10 mouse cellular contexts compared by ENCODE assay signal in genomic region chr11:48869380-48870110, GRCm38 (mm10). TPM values are rescaled to one million over a fixed set of nuclear protein-coding genes. Genes with fewer than 3 reads are reported as not detected.
DNase-seq lines count a peak whose midpoint lies in the region; ATAC-seq and TF ChIP-seq lines count a peak whose summit lies in the region.
"Had no signal": no experiment of that assay in that cellular context is flagged by ENCODE, and none has a peak within 500 bp of the region (broad histone marks: within the 10 kb centered on the region; RNA-seq: fewer than 3 reads in every experiment).

No protein-coding gene starts in this region.

- intact Hi-C loops in heart, adult 2 months (cut with DNase I): loop anchor here (2.0 to 10.0 kb wide), 7 partner anchors 13 to 665 kb away; partner anchors contain the start of genes Btnl9 and Zfp62
- intact Hi-C loops in heart, postnatal 25 days (cut with DNase I): loop anchor here (2.0 to 5.0 kb wide), 4 partner anchors 13 to 383 kb away; partner anchors contain the start of gene Btnl9
- intact Hi-C loops in left cerebral cortex, postnatal 10 days (cut with DNase I): loop anchor here (5.0 kb wide), 1 partner anchor 403 kb away; no protein-coding TSS in a partner anchor

- peak in 1 of 2 experiments; percentile 35 for DNase-seq in heart, adult 2 months
- DNase-seq in heart, postnatal 25 days (ENCODE audit: low spot score): no peak
- peak; percentile 29 for DNase-seq in NIH3T3 (ENCODE audit: low read depth)
- no peak for DNase-seq in lung, postnatal 0 days (ENCODE audit: low spot score)
- no peak for DNase-seq in left cerebral cortex, postnatal 10 days (ENCODE audit: extremely low spot score in 1 of 2, low spot score in 2 of 2)
- no peak for DNase-seq in adrenal gland, adult 18-20 months (ENCODE audit: low spot score in 2 of 2)
- no peak for DNase-seq in retina, embryonic 14.5 days (ENCODE audit: low spot score)

- H3K4me3 ChIP-seq in heart, adult 2 months: peak overlapping the region; percentile 77
- peak overlapping the region; percentile 58 for H3K4me3 ChIP-seq in intestine, postnatal 0 days (ENCODE audit: low read depth, low read length)
- peak overlapping the region; percentile 45 for H3K4me3 ChIP-seq in lung, postnatal 0 days (ENCODE audit: low read depth, low read length)
- H3K4me3 ChIP-seq: midbrain, embryonic 15.5 days had no signal

- TF ChIP-seq POLR2A in heart, adult 2 months (IDR thresholded peaks at IDR 0.05; ENCODE audit: insufficient read depth, low read depth, low read length): no peak

- H3K27ac ChIP-seq in heart, adult 2 months: peak overlapping the region; percentile 96
- H3K27ac ChIP-seq in intestine, postnatal 0 days (ENCODE audit: low read depth, low read length): 0 out of 2 replicates have a peak overlapping the region, but pooled peaks have one; percentile 5
- H3K27ac ChIP-seq in lung, postnatal 0 days (ENCODE audit: low read length): peak overlapping the region; percentile 94; the same call in 1 of the 2 replicates
- H3K27ac ChIP-seq: midbrain, embryonic 15.5 days had no signal

- H3K79me2 ChIP-seq in heart, adult 2 months (replicated peaks; ENCODE audit: control insufficient read depth, insufficient read depth, low read length): peaks cover 4% of the 10 kb centered on the region

- no peaks in the 10 kb centered on the region for H3K9me3 ChIP-seq in intestine, postnatal 0 days (ENCODE audit: control insufficient read depth)
- no peaks in the 10 kb centered on the region for H3K9me3 ChIP-seq in lung, postnatal 0 days (ENCODE audit: low read length)
- H3K9me3 ChIP-seq: midbrain, embryonic 15.5 days had no signal

- peaks cover 6% of the 10 kb centered on the region for H3K4me1 ChIP-seq in heart, adult 2 months (ENCODE audit: control insufficient read depth, insufficient read depth, low read length)
- peaks cover 16% of the 10 kb centered on the region for H3K4me1 ChIP-seq in intestine, postnatal 0 days (replicated peaks; ENCODE audit: control insufficient read depth, insufficient read depth, low read length)
- H3K4me1 ChIP-seq in lung, postnatal 0 days (ENCODE audit: insufficient read depth, low read depth, low read length): peaks cover 14% of the 10 kb centered on the region; the same call in 1 of the 2 replicates

- no peak for TF ChIP-seq CTCF in heart, adult 2 months (IDR thresholded peaks at IDR 0.05)
- no peak for TF ChIP-seq CTCF in intestine, postnatal 0 days (IDR thresholded peaks at IDR 0.05; ENCODE audit: low read depth)
- no peak for TF ChIP-seq CTCF in lung, postnatal 0 days (IDR thresholded peaks at IDR 0.05)

- peak; percentile 32 for ATAC-seq in intestine, postnatal 0 days
- no peak for ATAC-seq in lung, postnatal 0 days
- ATAC-seq: midbrain, embryonic 15.5 days; Patski had no signal

- TF ChIP-seq EP300 in heart, adult 2 months (IDR thresholded peaks at IDR 0.05; ENCODE audit: insufficient read depth, low read depth, low read length): no peak
- no peak for TF ChIP-seq EP300 in lung, postnatal 0 days (IDR thresholded peaks at IDR 0.05)

- H3K27me3 ChIP-seq in heart, adult 2 months (ENCODE audit: control insufficient read depth, insufficient read depth, low read length): no peaks in the 10 kb centered on the region
- H3K27me3 ChIP-seq in intestine, postnatal 0 days (replicated peaks; ENCODE audit: control insufficient read depth, insufficient read depth, low read length): no peaks in the 10 kb centered on the region; the same call in none of the 2 replicates
- no peaks in the 10 kb centered on the region for H3K27me3 ChIP-seq in lung, postnatal 0 days (replicated peaks; ENCODE audit: insufficient read depth, low read length)
- H3K27me3 ChIP-seq: Patski had no signal

- peaks cover 29% of the 10 kb centered on the region for H3K36me3 ChIP-seq in heart, adult 2 months (ENCODE audit: control insufficient read depth, insufficient read depth, low read length)
- H3K36me3 ChIP-seq in intestine, postnatal 0 days (ENCODE audit: control insufficient read depth, insufficient read depth): peaks cover 25% of the 10 kb centered on the region
- H3K36me3 ChIP-seq in lung, postnatal 0 days (ENCODE audit: insufficient read depth, low read length): peaks cover 5% of the 10 kb centered on the region
- H3K36me3 ChIP-seq: midbrain, embryonic 15.5 days had no signal

- H3K4me2 ChIP-seq in intestine, postnatal 0 days (replicated peaks; ENCODE audit: low read depth): peak overlapping the region; percentile 89
- peak overlapping the region; percentile 79 for H3K4me2 ChIP-seq in lung, postnatal 0 days (replicated peaks; ENCODE audit: low read depth, low read length)
- H3K4me2 ChIP-seq: midbrain, embryonic 15.5 days had no signal

- 25% methylated on average over 7 of the region's 7 CpGs for WGBS in heart, adult 2 months
- WGBS in intestine, postnatal 0 days: 14% methylated on average over 7 of the region's 7 CpGs
- WGBS in lung, postnatal 0 days: 20% methylated on average over 7 of the region's 7 CpGs

- peak overlapping the region; percentile 79 for H3K9ac ChIP-seq in heart, adult 2 months (ENCODE audit: low read depth, low read length)
- 0 out of 2 replicates have a peak overlapping the region, but pooled peaks have one; percentile 26 for H3K9ac ChIP-seq in intestine, postnatal 0 days (ENCODE audit: low read depth, low read length)
- H3K9ac ChIP-seq in lung, postnatal 0 days (replicated peaks; ENCODE audit: low read depth): peak overlapping the region; percentile 20
- H3K9ac ChIP-seq: midbrain, embryonic 15.5 days had no signal

RNA-seq across cellular contexts. Expression of gene Irgm1, which starts 1.9 kb away (rescaled TPM):
- 10 to 100 TPM in 1 of 2 experiments, 1 to 10 TPM in 1; 9.9 to 13.5 TPM for total RNA-seq in heart, adult 2 months (2021)
- 10.0 and 17.2 TPM in 2 replicates for polyA plus RNA-seq in heart, adult 2 months (2012; rRNA removed)
- 1 to 10 TPM; 8.8 to 8.9 TPM for total RNA-seq in heart, postnatal 25 days (2021)
- polyA plus RNA-seq in intestine, postnatal 0 days (2015; fragmentation: Nextera tagmentation; extraction: Ambion mirVana): 14.5 and 15.0 TPM in 2 replicates
- polyA plus RNA-seq in lung, postnatal 0 days (2015; fragmentation: Nextera tagmentation; extraction: Ambion mirVana): 20.2 and 26.4 TPM in 2 replicates
- 1 to 10 TPM; 2.8 to 3.6 TPM for total RNA-seq in left cerebral cortex, postnatal 10 days (2021)
- 10 to 100 TPM; 16.6 to 27.6 TPM for total RNA-seq in adrenal gland, adult 18-20 months (2021)

RNA-seq across cellular contexts. Expression of gene Gm5431, which starts 32.5 kb away (rescaled TPM):
- total RNA-seq in heart, adult 2 months (2021): 1 to 10 TPM; 1.4 to 1.5 TPM
- 0.20 and 0.67 TPM in 2 replicates for polyA plus RNA-seq in heart, adult 2 months (2012; rRNA removed)
- 1 to 10 TPM in 1 of 2 experiments, under 1 TPM in 1; 0.75 to 1.4 TPM for total RNA-seq in heart, postnatal 25 days (2021)
- polyA plus RNA-seq in intestine, postnatal 0 days (2015; fragmentation: Nextera tagmentation; extraction: Ambion mirVana): 2.7 and 3.1 TPM in 2 replicates
- polyA plus RNA-seq in lung, postnatal 0 days (2015; fragmentation: Nextera tagmentation; extraction: Ambion mirVana): 0.37 and 0.57 TPM in 2 replicates
- total RNA-seq in left cerebral cortex, postnatal 10 days (2021): under 1 TPM; 0.28 to 0.43 TPM
- 1 to 10 TPM; 1.9 to 4.4 TPM for total RNA-seq in adrenal gland, adult 18-20 months (2021)

RNA-seq across cellular contexts. Expression of gene Gm12184, which starts 43.1 kb away (rescaled TPM):
- 1 to 10 TPM; 3.8 to 3.9 TPM for total RNA-seq in heart, adult 2 months (2021)
- polyA plus RNA-seq in heart, adult 2 months (2012; rRNA removed): 18.8 and 28.2 TPM in 2 replicates
- 1 to 10 TPM; 2.0 to 3.2 TPM for total RNA-seq in heart, postnatal 25 days (2021)
- polyA plus RNA-seq in intestine, postnatal 0 days (2015; fragmentation: Nextera tagmentation; extraction: Ambion mirVana): 5.0 and 5.3 TPM in 2 replicates
- polyA plus RNA-seq in lung, postnatal 0 days (2015; fragmentation: Nextera tagmentation; extraction: Ambion mirVana): 4.4 and 5.5 TPM in 2 replicates
- total RNA-seq in left cerebral cortex, postnatal 10 days (2021): 1 to 10 TPM in 1 of 2 experiments, under 1 TPM in 1; 0.75 to 1.6 TPM
- total RNA-seq in adrenal gland, adult 18-20 months (2021): 1 to 10 TPM in 1 of 2 experiments, under 1 TPM in 1; 0.76 to 3.1 TPM

RNA-seq across cellular contexts. Expression of gene Trim7, which starts 43.6 kb away (rescaled TPM):
- 10 to 100 TPM; 18.2 to 18.4 TPM for total RNA-seq in heart, adult 2 months (2021)
- 27.9 and 32.6 TPM in 2 replicates for polyA plus RNA-seq in heart, adult 2 months (2012; rRNA removed)
- 10 to 100 TPM; 15.7 to 23.2 TPM for total RNA-seq in heart, postnatal 25 days (2021)
- polyA plus RNA-seq in intestine, postnatal 0 days (2015; fragmentation: Nextera tagmentation; extraction: Ambion mirVana): 0.38 and 0.56 TPM in 2 replicates
- 1.2 and 1.6 TPM in 2 replicates for polyA plus RNA-seq in lung, postnatal 0 days (2015; fragmentation: Nextera tagmentation; extraction: Ambion mirVana)
- total RNA-seq in left cerebral cortex, postnatal 10 days (2021): 1 to 10 TPM; 3.0 to 3.1 TPM
- total RNA-seq in adrenal gland, adult 18-20 months (2021): 1 to 10 TPM; 3.6 to 9.8 TPM

RNA-seq across cellular contexts. Expression of gene Trim41, which starts 52.4 kb away (rescaled TPM):
- 10 to 100 TPM; 19.8 to 19.9 TPM for total RNA-seq in heart, adult 2 months (2021)
- polyA plus RNA-seq in heart, adult 2 months (2012; rRNA removed): 19.1 and 19.3 TPM in 2 replicates
- total RNA-seq in heart, postnatal 25 days (2021): 10 to 100 TPM; 17.8 to 20.4 TPM
- 4.0 and 4.2 TPM in 2 replicates for polyA plus RNA-seq in intestine, postnatal 0 days (2015; fragmentation: Nextera tagmentation; extraction: Ambion mirVana)
- 4.3 and 5.1 TPM in 2 replicates for polyA plus RNA-seq in lung, postnatal 0 days (2015; fragmentation: Nextera tagmentation; extraction: Ambion mirVana)
- total RNA-seq in left cerebral cortex, postnatal 10 days (2021): 10 to 100 TPM; 44.0 to 48.2 TPM
- total RNA-seq in adrenal gland, adult 18-20 months (2021): 10 to 100 TPM; 45.9 to 48.9 TPM

Comparison
In these comparisons a context has a peak if more than half of its experiments do, and no peak if none do; other contexts are left out.
1. H3K27ac ChIP-seq: peak in every context shown above with its lines; median percentile 96 in heart, adult 2 months; 94 in lung, postnatal 0 days; 5 in intestine, postnatal 0 days.
2. H3K9ac ChIP-seq: peak in every context shown above with its lines; median percentile 79 in heart, adult 2 months; 26 in intestine, postnatal 0 days; 20 in lung, postnatal 0 days.